In the genomic region with DNA sequence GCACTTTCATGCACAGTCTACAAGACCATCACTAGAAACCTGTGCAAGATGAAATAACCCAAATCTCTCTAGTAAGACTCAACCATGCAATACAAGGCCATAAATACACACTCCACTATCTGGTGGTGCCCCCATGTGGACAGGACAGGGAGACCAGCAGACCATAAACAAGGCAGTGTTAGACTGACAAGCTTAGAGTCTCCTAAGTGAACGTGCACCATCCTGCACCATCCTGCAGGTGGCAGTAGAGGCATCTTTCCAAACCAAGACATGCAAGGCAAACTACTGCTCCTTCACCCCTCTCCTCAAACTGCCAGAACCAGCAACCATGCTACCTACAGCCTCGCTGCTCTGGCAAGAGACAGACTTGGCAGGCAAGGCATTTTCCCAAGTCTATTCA, we compare ENCODE assay signal across 9 mouse cellular contexts. TPM values are rescaled to one million over a fixed set of nuclear protein-coding genes. Genes with fewer than 3 reads are reported as not detected.
DNase-seq lines count a peak whose midpoint lies in the region; ATAC-seq and TF ChIP-seq lines count a peak whose summit lies in the region.
"Had no signal": no experiment of that assay in that cellular context is flagged by ENCODE, and none has a peak within 500 bp of the region (broad histone marks: within the 10 kb centered on the region; RNA-seq: fewer than 3 reads in every experiment).

No protein-coding gene starts in this region.

- H3K4me2 ChIP-seq in forebrain, embryonic 13.5 days = no peak overlapping the region

- no peaks in the 10 kb centered on the region for H3K4me1 ChIP-seq in ES-Bruce4 (ENCODE audit: control insufficient read depth, insufficient read depth, low read length)
- no peaks in the 10 kb centered on the region for H3K4me1 ChIP-seq in forebrain, embryonic 13.5 days
- H3K4me1 ChIP-seq in lung, adult 2 months (ENCODE audit: control insufficient read depth, insufficient read depth, low read length) = no peaks in the 10 kb centered on the region

- no peak overlapping the region for H3K4me3 ChIP-seq in ES-Bruce4 (ENCODE audit: low read depth, low read length)
- H3K4me3 ChIP-seq in forebrain, embryonic 13.5 days = no peak overlapping the region
- H3K4me3 ChIP-seq in lung, adult 2 months (replicated peaks; ENCODE audit: extremely low read depth, low read depth, low read length) = no peak overlapping the region

- H3K9ac ChIP-seq in ES-Bruce4 (ENCODE audit: low read depth, poor library complexity, severe bottlenecking) = no peak overlapping the region
- no peak overlapping the region for H3K9ac ChIP-seq in forebrain, embryonic 13.5 days

- intact Hi-C loops in heart, postnatal 36 days (cut with DNase I) = loop anchor here (2.0 to 5.0 kb wide), 2 partner anchors 132 to 424 kb away; no protein-coding TSS in a partner anchor

- peak; percentile 100 for TF ChIP-seq CTCF in ES-Bruce4 (IDR thresholded peaks at IDR 0.05; ENCODE audit: low read depth, low read length)
- peak; percentile 93 for TF ChIP-seq CTCF in lung, adult 2 months (IDR thresholded peaks at IDR 0.05; ENCODE audit: insufficient read depth, low read length)

- 7% methylated on average over 2 of the region's 2 CpGs for WGBS in forebrain, embryonic 13.5 days
- WGBS in lung, adult 2 months = 13% methylated on average over 2 of the region's 2 CpGs

- H3K27me3 ChIP-seq in ES-Bruce4 (ENCODE audit: control insufficient read depth, insufficient read depth, low read length, poor library complexity, severe bottlenecking) = no peaks in the 10 kb centered on the region
- no peaks in the 10 kb centered on the region for H3K27me3 ChIP-seq in forebrain, embryonic 13.5 days

- H3K9me3 ChIP-seq in ES-Bruce4 (replicated peaks; ENCODE audit: control insufficient read depth, insufficient read depth, low read length, poor library complexity, severe bottlenecking) = no peaks in the 10 kb centered on the region
- no peaks in the 10 kb centered on the region for H3K9me3 ChIP-seq in forebrain, embryonic 13.5 days (replicated peaks)

- ATAC-seq in forebrain, embryonic 13.5 days = peak; percentile 69; the same call in 1 of the 2 replicates

- H3K36me3 ChIP-seq in ES-Bruce4 (ENCODE audit: control insufficient read depth, insufficient read depth, low read length, poor library complexity, severe bottlenecking) = peaks cover 70% of the 10 kb centered on the region
- peaks cover 80% of the 10 kb centered on the region for H3K36me3 ChIP-seq in forebrain, embryonic 13.5 days (ENCODE audit: poor library complexity, severe bottlenecking)

- TF ChIP-seq EP300 in ES-Bruce4 (IDR thresholded peaks at IDR 0.05; ENCODE audit: insufficient read depth, low read depth, low read length) = no peak

- H3K27ac ChIP-seq in ES-Bruce4 (ENCODE audit: insufficient read depth, low read length) = no peak overlapping the region
- no peak overlapping the region for H3K27ac ChIP-seq in forebrain, embryonic 13.5 days
- H3K27ac ChIP-seq: macrophage had no signal

- peak; percentile 79 for DNase-seq in c-Kit-positive CD71-positive TER-119-positive erythroid progenitor cells, embryonic 14.5 days (ENCODE audit: low spot score)
- peak; percentile 69 to 73 for DNase-seq in heart, postnatal 36 days
- peak; percentile 64 to 89 for DNase-seq in layer of hippocampus, adult 18-20 months (ENCODE audit: low spot score in 2 of 2)
- DNase-seq in lung, adult 2 months = peak; percentile 62
- peak; percentile 55 for DNase-seq in ovary, adult 18-20 months (ENCODE audit: low spot score)
- peak; percentile 83 for DNase-seq in thymus, postnatal 0 days (ENCODE audit: low spot score)

- TF ChIP-seq POLR2A in ES-Bruce4 (IDR thresholded peaks at IDR 0.05; ENCODE audit: insufficient read depth, low read length) = no peak
- no peak for TF ChIP-seq POLR2A in lung, adult 2 months (IDR thresholded peaks at IDR 0.05; ENCODE audit: borderline replicate concordance, extremely low read depth, low read depth, low read length)

RNA-seq across cellular contexts. Expression of gene Nup133, which starts 24.3 kb away (rescaled TPM):
- 56.1 and 64.1 TPM in 2 replicates for polyA plus RNA-seq in ES-Bruce4 (2011; ENCODE audit: insufficient read depth, insufficient read length, low read depth, missing spikeins)
- polyA plus RNA-seq in forebrain, embryonic 13.5 days (2015; fragmentation: Nextera tagmentation; extraction: Ambion mirVana) = 38.5 and 42.6 TPM in 2 replicates
- 10 to 100 TPM; 11.2 TPM for total RNA-seq in heart, postnatal 36 days (2021)
- 10 to 100 TPM; 21.9 to 23.8 TPM for total RNA-seq in layer of hippocampus, adult 18-20 months (2021)
- polyA plus RNA-seq in lung, adult 2 months (2012; rRNA removed) = 7.3 and 10.8 TPM in 2 replicates
- polyA plus RNA-seq in thymus, postnatal 0 days (2015; fragmentation: Nextera tagmentation; extraction: Ambion mirVana) = 25.4 and 26.2 TPM in 2 replicates

RNA-seq across cellular contexts. Expression of gene Acta1, which starts 30.2 kb away (rescaled TPM):
- polyA plus RNA-seq in ES-Bruce4 (2011; ENCODE audit: insufficient read depth, insufficient read length, low read depth, missing spikeins) = 42.6 and 42.8 TPM in 2 replicates
- 1.7 and 3.1 TPM in 2 replicates for polyA plus RNA-seq in forebrain, embryonic 13.5 days (2015; fragmentation: Nextera tagmentation; extraction: Ambion mirVana)
- 100 to 1,000 TPM; 656 to 855 TPM for total RNA-seq in heart, postnatal 36 days (2021)
- 1 to 10 TPM; 5.2 to 7.0 TPM for total RNA-seq in layer of hippocampus, adult 18-20 months (2021)
- 1.2 and 1,963 TPM in 2 replicates for polyA plus RNA-seq in lung, adult 2 months (2012; rRNA removed)
- polyA plus RNA-seq in thymus, postnatal 0 days (2015; fragmentation: Nextera tagmentation; extraction: Ambion mirVana) = 14.5 and 22.3 TPM in 2 replicates
- polyA plus RNA-seq: macrophage had no signal

RNA-seq across cellular contexts. Expression of gene Abcb10, which starts 58.2 kb away (rescaled TPM):
- 19.1 and 20.3 TPM in 2 replicates for polyA plus RNA-seq in ES-Bruce4 (2011; ENCODE audit: insufficient read depth, insufficient read length, low read depth, missing spikeins)
- 8.5 and 9.1 TPM in 2 replicates for polyA plus RNA-seq in forebrain, embryonic 13.5 days (2015; fragmentation: Nextera tagmentation; extraction: Ambion mirVana)
- total RNA-seq in heart, postnatal 36 days (2021) = 10 to 100 TPM; 43.2 to 52.8 TPM
- 10 to 100 TPM; 15.3 to 17.3 TPM for total RNA-seq in layer of hippocampus, adult 18-20 months (2021)
- 10.9 and 12.6 TPM in 2 replicates for polyA plus RNA-seq in lung, adult 2 months (2012; rRNA removed)
- 4.1 and 4.4 TPM in 2 replicates for polyA plus RNA-seq in thymus, postnatal 0 days (2015; fragmentation: Nextera tagmentation; extraction: Ambion mirVana)
